Mouse (Mus musculus): ENCODE results near the gene Rtn4rl2. TPM values are rescaled to one million over a fixed set of nuclear protein-coding genes. Genes with fewer than 3 reads are reported as not detected.

Gene Rtn4rl2
- polyA plus RNA-seq, 1 experiment: 2.7 TPM

GRCm38 (mm10) chr2:84890045-84890340, 3.5 kb upstream of the Rtn4rl2 start:
- Histone ChIP-seq H3K36me3 (ENCODE audit: control insufficient read depth, insufficient read depth, low read length) (no peaks in the 10 kb centered on the region), H3K27ac (ENCODE audit: control insufficient read depth, insufficient read depth, low read depth, low read length) (no peak overlapping the region), H3K27me3 (ENCODE audit: control insufficient read depth, insufficient read depth, low read length) (no peaks in the 10 kb centered on the region), H3K4me3 (ENCODE audit: control insufficient read depth, low read depth, low read length) (no peak overlapping the region), H3K4me1 (ENCODE audit: control insufficient read depth, insufficient read depth, low read length) (peaks cover 16% of the 10 kb centered on the region)
- TF ChIP-seq CTCF (IDR thresholded peaks at IDR 0.05; ENCODE audit: control insufficient read depth, insufficient read depth, insufficient replicate concordance, low read depth, low read length): peak; percentile 73; the same call in 1 of the 2 replicates
- no peak for TF ChIP-seq POLR2A (IDR thresholded peaks at IDR 0.05; ENCODE audit: control insufficient read depth, low read depth, low read length)

DNA sequence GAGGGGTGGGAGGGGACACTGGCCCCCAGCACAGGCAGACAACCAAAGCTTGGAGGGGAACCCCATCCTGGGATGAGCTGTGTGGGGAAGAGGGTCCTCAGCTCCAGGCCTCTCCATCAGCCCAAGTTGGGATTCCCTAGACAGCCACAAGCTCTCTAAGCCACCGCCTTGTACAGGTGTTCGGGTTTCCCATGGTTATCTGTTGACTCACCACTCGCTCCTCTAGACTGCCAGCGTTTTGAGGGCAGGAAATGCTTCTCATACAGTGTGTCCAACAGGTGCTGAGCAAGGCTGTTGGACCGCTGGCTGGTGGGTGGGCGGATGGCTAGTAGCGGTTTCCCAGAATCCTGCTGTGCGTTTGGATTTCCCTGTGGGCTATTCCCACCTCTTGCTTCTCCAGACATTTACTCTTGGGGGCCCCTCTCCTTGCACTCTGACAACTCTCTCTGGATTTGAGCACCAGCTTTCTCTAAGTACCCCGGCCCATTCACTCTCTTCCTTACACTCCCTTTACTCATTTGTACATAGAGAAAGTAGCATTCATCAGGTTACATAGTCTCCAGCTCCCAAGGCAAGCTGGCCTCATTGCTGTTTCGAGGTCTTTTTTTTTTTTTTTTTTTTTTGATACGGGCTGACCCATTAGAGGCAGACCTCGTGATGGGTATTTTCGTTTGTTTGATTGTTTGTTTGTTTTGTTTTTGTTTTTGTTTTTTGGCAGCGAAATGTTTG, 3.0 kb upstream of the Rtn4rl2 start:
- Histone ChIP-seq H3K4me1 (ENCODE audit: control insufficient read depth, insufficient read depth, low read length) (peaks cover 16% of the 10 kb centered on the region), H3K27ac (ENCODE audit: control insufficient read depth, insufficient read depth, low read depth, low read length) (no peak overlapping the region), H3K27me3 (ENCODE audit: control insufficient read depth, insufficient read depth, low read length) (no peaks in the 10 kb centered on the region), H3K4me3 (ENCODE audit: control insufficient read depth, low read depth, low read length) (no peak overlapping the region), H3K36me3 (ENCODE audit: control insufficient read depth, insufficient read depth, low read length) (no peaks in the 10 kb centered on the region)
- TF ChIP-seq POLR2A (IDR thresholded peaks at IDR 0.05; ENCODE audit: control insufficient read depth, low read depth, low read length): no peak
- TF ChIP-seq CTCF (IDR thresholded peaks at IDR 0.05; ENCODE audit: control insufficient read depth, insufficient read depth, insufficient replicate concordance, low read depth, low read length): no peak

- Histone ChIP-seq H3K4me1 (ENCODE audit: control insufficient read depth, insufficient read depth, low read length) (peaks cover 16% of the 10 kb centered on the region), H3K36me3 (ENCODE audit: control insufficient read depth, insufficient read depth, low read length) (no peaks in the 10 kb centered on the region), H3K27ac (ENCODE audit: control insufficient read depth, insufficient read depth, low read depth, low read length) (no peak overlapping the region), H3K4me3 (ENCODE audit: control insufficient read depth, low read depth, low read length) (no peak overlapping the region), H3K27me3 (ENCODE audit: control insufficient read depth, insufficient read depth, low read length) (no peaks in the 10 kb centered on the region)
- TF ChIP-seq POLR2A (IDR thresholded peaks at IDR 0.05; ENCODE audit: control insufficient read depth, low read depth, low read length) (no peak), CTCF (IDR thresholded peaks at IDR 0.05; ENCODE audit: control insufficient read depth, insufficient read depth, insufficient replicate concordance, low read depth, low read length) (peak; percentile 30; the same call in 1 of the 2 replicates)
Observed at GRCm38 (mm10) chr2:84888657-84889315, 2.3 kb upstream of the Rtn4rl2 start.

DNA sequence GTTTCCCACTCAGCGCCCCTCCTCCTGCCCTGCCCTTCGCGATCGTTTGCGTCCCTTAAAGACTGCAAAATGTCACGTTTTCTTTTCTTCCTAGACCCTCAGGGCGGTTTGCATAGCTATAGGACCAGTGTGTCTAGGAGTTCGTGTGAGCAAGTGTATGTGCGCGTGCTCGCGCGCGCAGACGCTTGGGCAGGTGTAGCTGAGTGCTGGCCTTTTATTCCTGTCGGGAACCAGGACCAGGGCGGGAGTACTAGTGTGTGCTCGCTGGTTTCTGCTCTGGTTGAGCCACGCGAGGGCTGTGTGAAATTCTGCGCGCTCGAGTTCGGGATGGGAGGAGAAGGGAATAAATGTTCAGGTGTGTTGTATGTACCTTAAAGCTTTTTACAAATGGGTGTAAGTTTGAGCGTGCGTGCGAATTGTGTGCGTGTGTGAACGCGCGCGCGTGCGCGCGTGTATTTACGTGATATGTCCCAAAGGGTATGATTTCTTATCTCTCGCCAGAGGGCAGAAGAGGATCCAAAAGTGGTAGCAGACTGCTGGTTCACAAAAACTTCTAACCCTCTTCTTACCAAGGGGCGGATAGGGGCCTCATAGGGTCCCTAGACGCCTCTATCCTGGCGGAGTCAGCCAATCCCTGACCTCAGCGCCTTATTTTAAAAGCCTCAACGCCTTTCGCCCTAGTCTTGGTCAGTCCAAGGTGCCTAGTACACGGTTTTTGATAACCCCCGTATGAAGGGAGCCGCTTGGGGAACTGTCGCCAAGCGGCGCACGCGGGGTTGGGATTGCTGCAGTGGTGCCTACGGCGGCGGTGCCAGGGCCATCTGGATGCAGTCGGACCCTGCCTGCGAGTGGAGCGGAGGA, 1.1 kb upstream of the Rtn4rl2 start:
- Histone ChIP-seq H3K27me3 (ENCODE audit: control insufficient read depth, insufficient read depth, low read length) (no peaks in the 10 kb centered on the region), H3K27ac (ENCODE audit: control insufficient read depth, insufficient read depth, low read depth, low read length) (no peak overlapping the region), H3K4me3 (ENCODE audit: control insufficient read depth, low read depth, low read length) (no peak overlapping the region), H3K36me3 (ENCODE audit: control insufficient read depth, insufficient read depth, low read length) (no peaks in the 10 kb centered on the region), H3K4me1 (ENCODE audit: control insufficient read depth, insufficient read depth, low read length) (peaks cover 20% of the 10 kb centered on the region)
- no peak for TF ChIP-seq CTCF (IDR thresholded peaks at IDR 0.05; ENCODE audit: control insufficient read depth, insufficient read depth, insufficient replicate concordance, low read depth, low read length)
- no peak for TF ChIP-seq POLR2A (IDR thresholded peaks at IDR 0.05; ENCODE audit: control insufficient read depth, low read depth, low read length)

DNA sequence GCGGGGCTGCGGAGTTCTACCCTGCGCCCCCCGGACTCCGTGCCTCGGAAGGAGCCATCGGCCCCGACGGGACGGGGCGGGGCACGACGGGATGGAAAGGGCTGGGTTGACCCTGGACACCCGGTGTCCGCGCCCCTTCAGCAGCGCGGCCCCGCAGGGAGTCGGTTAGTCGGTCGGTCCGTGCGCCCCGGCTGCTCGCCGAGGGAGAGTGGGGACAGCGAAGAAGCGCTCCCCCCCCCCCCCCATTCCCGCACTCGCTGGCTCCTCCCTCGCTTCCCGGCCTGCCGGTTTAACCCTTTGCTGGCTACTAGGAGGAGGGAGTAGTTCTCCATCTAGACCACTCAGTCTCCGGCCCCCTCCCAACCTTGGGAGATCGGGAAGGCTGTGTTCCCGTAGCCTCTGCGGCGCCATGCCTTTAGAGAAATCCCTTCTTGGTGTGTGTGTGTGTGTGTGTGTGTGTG, 341 bp upstream of the Rtn4rl2 start:
- no peak overlapping the region for H3K27ac ChIP-seq (ENCODE audit: control insufficient read depth, insufficient read depth, low read depth, low read length)
- H3K36me3 ChIP-seq (ENCODE audit: control insufficient read depth, insufficient read depth, low read length): no peaks in the 10 kb centered on the region
- H3K4me1 ChIP-seq (ENCODE audit: control insufficient read depth, insufficient read depth, low read length): peaks cover 21% of the 10 kb centered on the region
- H3K27me3 ChIP-seq (ENCODE audit: control insufficient read depth, insufficient read depth, low read length): no peaks in the 10 kb centered on the region
- no peak for TF ChIP-seq POLR2A (IDR thresholded peaks at IDR 0.05; ENCODE audit: control insufficient read depth, low read depth, low read length)
- no peak for TF ChIP-seq CTCF (IDR thresholded peaks at IDR 0.05; ENCODE audit: control insufficient read depth, insufficient read depth, insufficient replicate concordance, low read depth, low read length)
- H3K4me3 ChIP-seq (ENCODE audit: control insufficient read depth, low read depth, low read length): peak overlapping the region; percentile 2

DNA sequence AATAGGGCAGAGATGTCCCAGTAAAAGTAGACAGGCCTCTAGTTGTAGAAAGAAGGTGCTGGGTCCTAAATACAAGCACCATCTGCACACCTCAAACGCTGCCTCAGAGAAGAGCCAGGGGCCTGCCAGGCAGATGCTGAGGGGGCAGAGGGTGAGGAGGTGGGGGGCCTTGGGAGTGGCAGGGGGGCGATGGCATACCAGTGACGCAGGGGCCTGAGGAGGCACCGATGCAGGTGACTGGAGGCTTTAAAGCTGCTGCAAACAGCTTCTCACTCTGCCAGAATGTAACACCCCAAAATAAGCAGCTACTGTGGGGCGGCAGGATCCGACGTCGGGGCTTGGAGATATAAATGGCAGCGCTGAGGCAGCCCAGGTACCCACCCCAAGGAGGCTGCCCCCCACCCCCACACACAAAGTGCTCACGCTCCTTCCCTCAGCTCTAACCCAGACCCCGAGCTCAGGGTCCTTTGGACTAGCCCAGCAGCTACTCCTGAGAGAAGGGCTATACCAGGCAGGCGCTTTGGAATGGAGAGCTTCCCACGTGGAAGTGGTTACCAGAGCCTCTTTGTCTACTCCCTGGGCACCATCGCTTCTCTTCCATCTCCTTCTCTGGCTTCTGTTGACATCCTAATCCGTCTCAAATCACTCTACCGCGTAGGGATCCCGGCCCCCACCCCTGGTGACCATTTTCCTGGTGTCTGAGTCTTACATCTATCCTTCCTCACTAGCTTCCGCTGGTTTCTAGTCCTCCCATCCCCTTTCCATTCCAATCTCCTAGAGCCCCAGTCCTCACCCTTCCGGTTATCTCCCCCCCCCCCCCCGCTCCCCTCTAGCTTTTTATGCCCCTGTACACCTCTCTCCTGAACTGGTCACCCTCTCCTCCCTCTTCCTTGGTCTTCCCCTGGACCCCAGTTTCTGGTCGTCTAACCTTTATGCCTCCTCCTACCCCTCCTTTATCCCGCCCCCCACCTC, 1.1 kb downstream of the Rtn4rl2 start:
- H3K27me3 ChIP-seq (ENCODE audit: control insufficient read depth, insufficient read depth, low read length): no peaks in the 10 kb centered on the region
- no peak overlapping the region for H3K27ac ChIP-seq (ENCODE audit: control insufficient read depth, insufficient read depth, low read depth, low read length)
- no peaks in the 10 kb centered on the region for H3K36me3 ChIP-seq (ENCODE audit: control insufficient read depth, insufficient read depth, low read length)
- TF ChIP-seq POLR2A (IDR thresholded peaks at IDR 0.05; ENCODE audit: control insufficient read depth, low read depth, low read length) (no peak), CTCF (IDR thresholded peaks at IDR 0.05; ENCODE audit: control insufficient read depth, insufficient read depth, insufficient replicate concordance, low read depth, low read length) (no peak)
- peaks cover 23% of the 10 kb centered on the region for H3K4me1 ChIP-seq (ENCODE audit: control insufficient read depth, insufficient read depth, low read length)
- no peak overlapping the region for H3K4me3 ChIP-seq (ENCODE audit: control insufficient read depth, low read depth, low read length)
